ENCODE assay signal across 8 mouse cellular contexts in genomic region chr2:105523297-105523802, GRCm38 (mm10).
DNase-seq lines count a peak whose midpoint lies in the region; ATAC-seq and TF ChIP-seq lines count a peak whose summit lies in the region.

No protein-coding gene starts in this region.

- no peak for ATAC-seq in kidney, embryonic 14.5 days (ENCODE audit: low FRiP score, low TSS enrichment)
- ATAC-seq in midbrain, embryonic 16.5 days, result peak; percentile 45; the same call in 1 of the 2 replicates

- intact Hi-C loops in left cerebral cortex, adult 2 months (cut with DNase I), result loop anchor here (2.0 kb wide), 2 partner anchors 559 to 671 kb away; no protein-coding TSS in a partner anchor

- no peak for TF ChIP-seq POLR2A in kidney, adult 2 months (IDR thresholded peaks at IDR 0.05; ENCODE audit: low read depth, low read length)

- 30% methylated on average over 5 of the region's 5 CpGs for WGBS in kidney, adult 2 months
- WGBS in kidney, embryonic 14.5 days, result 10% methylated on average over 5 of the region's 5 CpGs
- WGBS in midbrain, embryonic 16.5 days, result 6% methylated on average over 5 of the region's 5 CpGs

- no peaks in the 10 kb centered on the region for H3K27me3 ChIP-seq in kidney, adult 2 months (replicated peaks; ENCODE audit: control insufficient read depth, insufficient read depth, low read length)
- no peaks in the 10 kb centered on the region for H3K27me3 ChIP-seq in kidney, embryonic 14.5 days (ENCODE audit: control insufficient read depth, insufficient read depth, low read length)
- H3K27me3 ChIP-seq in midbrain, embryonic 16.5 days (ENCODE audit: control insufficient read depth, insufficient read depth, low read depth, low read length), result peaks cover 11% of the 10 kb centered on the region

- no peak overlapping the region for H3K4me2 ChIP-seq in kidney, embryonic 14.5 days (replicated peaks; ENCODE audit: low read depth, low read length)
- no peak overlapping the region for H3K4me2 ChIP-seq in midbrain, embryonic 16.5 days (ENCODE audit: low read length)

- H3K4me1 ChIP-seq in kidney, adult 2 months (ENCODE audit: control insufficient read depth, insufficient read depth, low read length), result no peaks in the 10 kb centered on the region
- H3K4me1 ChIP-seq in kidney, embryonic 14.5 days (ENCODE audit: control insufficient read depth, insufficient read depth, low read length), result 0 out of 2 replicates have a peak, but pooled peaks cover 4% of the 10 kb centered on the region
- H3K4me1 ChIP-seq in midbrain, embryonic 16.5 days (ENCODE audit: control insufficient read depth, insufficient read depth, low read length), result no peaks in the 10 kb centered on the region

- H3K27ac ChIP-seq in kidney, adult 2 months (ENCODE audit: insufficient read depth, low read depth, low read length), result no peak overlapping the region
- H3K27ac ChIP-seq in kidney, embryonic 14.5 days (ENCODE audit: low read depth, low read length), result no peak overlapping the region
- H3K27ac ChIP-seq in left cerebral cortex, adult 2 months, result no peak overlapping the region
- no peak overlapping the region for H3K27ac ChIP-seq in midbrain, embryonic 16.5 days (ENCODE audit: low read length)

- H3K9ac ChIP-seq in kidney, embryonic 14.5 days (ENCODE audit: low read depth, low read length), result no peak overlapping the region
- H3K9ac ChIP-seq in midbrain, embryonic 16.5 days (ENCODE audit: low read depth, low read length), result no peak overlapping the region

- TF ChIP-seq CTCF in kidney, adult 2 months (conservative IDR thresholded peaks at IDR 0.05; ENCODE audit: insufficient read depth, insufficient read length, low read depth, low read length), result peak; percentile 50
- TF ChIP-seq CTCF in left cerebral cortex, adult 2 months (IDR thresholded peaks at IDR 0.05), result peak; percentile 72

- H3K36me3 ChIP-seq in kidney, adult 2 months (ENCODE audit: control insufficient read depth, insufficient read depth, low read length), result no peaks in the 10 kb centered on the region
- no peaks in the 10 kb centered on the region for H3K36me3 ChIP-seq in kidney, embryonic 14.5 days (ENCODE audit: control insufficient read depth, insufficient read depth, low read length)
- no peaks in the 10 kb centered on the region for H3K36me3 ChIP-seq in midbrain, embryonic 16.5 days (ENCODE audit: control insufficient read depth, insufficient read depth, low read length)

- no peak overlapping the region for H3K4me3 ChIP-seq in kidney, adult 2 months (ENCODE audit: insufficient read depth, low read depth, low read length)
- no peak overlapping the region for H3K4me3 ChIP-seq in kidney, embryonic 14.5 days (ENCODE audit: low read length)
- H3K4me3 ChIP-seq in left cerebral cortex, adult 2 months, result no peak overlapping the region
- H3K4me3 ChIP-seq in midbrain, embryonic 16.5 days (ENCODE audit: low read depth, low read length), result no peak overlapping the region

- H3K9me3 ChIP-seq in kidney, embryonic 14.5 days (ENCODE audit: control insufficient read depth, low read length), result no peaks in the 10 kb centered on the region
- no peaks in the 10 kb centered on the region for H3K9me3 ChIP-seq in midbrain, embryonic 16.5 days (replicated peaks; ENCODE audit: control insufficient read depth, low read length, poor library complexity, severe bottlenecking)

- DNase-seq in kidney, adult 2 months, result peak; percentile 11
- DNase-seq in adrenal gland, adult 2 months, result peak; percentile 34
- peak; percentile 85 for DNase-seq in embryo, embryonic 10.5 days (ENCODE audit: low spot score)
- DNase-seq in heart, postnatal 4 days, result peak; percentile 58
- DNase-seq in left cerebral cortex, adult 2 months (ENCODE audit: extremely low spot score in 1 of 2, low spot score in 2 of 2), result peak; percentile 32 to 37
- DNase-seq in urinary bladder, postnatal 14 days (ENCODE audit: low spot score), result peak; percentile 58

Comparison
In these comparisons a context has a peak if more than half of its experiments do, and no peak if none do; other contexts are left out.
1. DNase-seq: peak in every context shown above with its lines; median percentile 85 in embryo, embryonic 10.5 days; 58 in heart, postnatal 4 days; 58 in urinary bladder, postnatal 14 days; 34 in left cerebral cortex, adult 2 months; 34 in adrenal gland, adult 2 months; 11 in kidney, adult 2 months.